Mouse (Mus musculus): ENCODE measurements at regions not wholly inside any gene's neighbourhood (a gene's known extent, or its start where the extent isn't known, plus 50 kb on each side); places are given as distances from the start of the nearest gene placed in this dataset.

- peak in 1 of 2 experiments; percentile 23 for DNase-seq (ENCODE audit: low spot score in 2 of 2)
These were observed 75.7 kb upstream of the Zfp618 start for GRCm38 (mm10) chr4:62889708-62890107.

GRCm38 (mm10) chr4:62890588-62891580, 74.5 kb upstream of the Zfp618 start:
- DNase-seq (ENCODE audit: low spot score in 2 of 2), result no peak

- DNase-seq (ENCODE audit: low spot score in 2 of 2), result no peak
These were observed 52.5 kb upstream of the Zfp618 start for GRCm38 (mm10) chr4:62912891-62913290.

All from cerebellum, postnatal 4 days (tissue).